Mouse (Mus musculus) adrenal gland, adult 10 weeks (tissue): ENCODE measurements around the gene Olfr767. TPM values are rescaled to one million over a fixed set of nuclear protein-coding genes. Genes with fewer than 3 reads are reported as not detected.

ENCODE experiments used
- polyA plus RNA-seq: library from polyadenylated mRNA; stranded (reverse); fragments of 350-450 nt; fragmentation: Illumina TruSeq; extraction: RNeasy Lipid Tissue Mini Kit (QIAGEN cat#74804); gene quantifications from one replicate; pipeline ENCODE4 v1.2.3, GENCODE M21; 2014; ENCODE audit warnings: low read depth, low replicate concordance

Olfr767 gene
- polyA plus RNA-seq = not detected

GRCm38 (mm10) chr10:129082810-129083209 lies at the start of gene Olfr767:
Gene Olfr767, minus strand, starts transcription at chr10:129082910.

GRCm38 (mm10) chr10:129117761-129118160 lies 35.1 kb upstream of the Olfr767 start, which contains the start of gene Olfr769:
Gene Olfr769, minus strand, starts transcription at chr10:129117861.

GRCm38 (mm10) chr10:129099275-129099674 lies 16.6 kb upstream of the Olfr767 start, which contains the start of gene Olfr768:
Gene Olfr768, minus strand, starts transcription at chr10:129099375.

GRCm38 (mm10) chr10:129068877-129069276 lies 13.8 kb downstream of the Olfr767 start, which contains the start of gene Olfr766-ps1:
Gene Olfr766-ps1, minus strand, starts transcription at chr10:129068977.

GRCm38 (mm10) chr10:129049898-129050297 lies 32.8 kb downstream of the Olfr767 start, which contains the start of gene Olfr765:
Gene Olfr765, minus strand, starts transcription at chr10:129049998.

GRCm38 (mm10) chr10:129039796-129040195 lies 42.9 kb downstream of the Olfr767 start, which contains the start of gene Olfr764-ps1:
Gene Olfr764-ps1, minus strand, starts transcription at chr10:129039896.

Other genes starting within 250 kb of the Olfr767 start
- 2.2 TPM for gene Gdf11, start 191.2 kb downstream of the Olfr767 start, polyA plus RNA-seq
- 432 TPM for gene Cd63, start 181.9 kb downstream of the Olfr767 start, polyA plus RNA-seq
- gene Rdh5, start 160.0 kb downstream of the Olfr767 start, polyA plus RNA-seq = 3.8 TPM
- gene Bloc1s1, start 158.9 kb downstream of the Olfr767 start, polyA plus RNA-seq = 12.7 TPM
- 0.35 TPM for gene Itga7, start 149.1 kb downstream of the Olfr767 start, polyA plus RNA-seq
- gene Mettl7b, start 121.9 kb downstream of the Olfr767 start, polyA plus RNA-seq = not detected
- gene Olfr9, start 93.5 kb downstream of the Olfr767 start, polyA plus RNA-seq = not detected
- gene Olfr763, start 72.1 kb downstream of the Olfr767 start, polyA plus RNA-seq = not detected
- not detected for gene Olfr764-ps1, start 43.0 kb downstream of the Olfr767 start, polyA plus RNA-seq
- gene Olfr765, start 32.9 kb downstream of the Olfr767 start, polyA plus RNA-seq = not detected
- not detected for gene Olfr766-ps1, start 13.9 kb downstream of the Olfr767 start, polyA plus RNA-seq
- gene Olfr768, start 16.5 kb upstream of the Olfr767 start, polyA plus RNA-seq = not detected
- not detected for gene Olfr769, start 35.0 kb upstream of the Olfr767 start, polyA plus RNA-seq
- not detected for gene Olfr770, start 56.1 kb upstream of the Olfr767 start, polyA plus RNA-seq
- not detected for gene Olfr771, start 81.8 kb upstream of the Olfr767 start, polyA plus RNA-seq
- gene Olfr772, start 95.0 kb upstream of the Olfr767 start, polyA plus RNA-seq = not detected
- gene Olfr773, start 104.5 kb upstream of the Olfr767 start, polyA plus RNA-seq = not detected
- gene Olfr774, start 153.3 kb upstream of the Olfr767 start, polyA plus RNA-seq = not detected
- gene Olfr775, start 165.5 kb upstream of the Olfr767 start, polyA plus RNA-seq = not detected
- not detected for gene Olfr776, start 176.2 kb upstream of the Olfr767 start, polyA plus RNA-seq
- not detected for gene Olfr777, start 188.6 kb upstream of the Olfr767 start, polyA plus RNA-seq
- not detected for gene Olfr780, start 235.2 kb upstream of the Olfr767 start, polyA plus RNA-seq
- gene Olfr781, start 245.9 kb upstream of the Olfr767 start, polyA plus RNA-seq = not detected